Mouse (Mus musculus) brain, adult 2 months (tissue): ENCODE measurements around the gene Ankrd44.

Experiments
- DNase-seq: peaks from one replicate; pipeline ENCODE4 v3.0.0; 2011; ENCODE audit warnings: low read depth, low spot score

Gene Ankrd44

GRCm38 (mm10) chr1:54707036-54707887 is 218.9 kb downstream of the Ankrd44 start:
- peak; percentile 32 for DNase-seq

- DNase-seq = peak; percentile 9
These were observed 219.6 kb downstream of the Ankrd44 start for GRCm38 (mm10) chr1:54706621-54707020.

GRCm38 (mm10) chr1:54703466-54703865 is 222.7 kb downstream of the Ankrd44 start:
- DNase-seq = peak; percentile 9

- peak; percentile 75 for DNase-seq
These were observed 223.3 kb downstream of the Ankrd44 start for GRCm38 (mm10) chr1:54702918-54703317.

- no peak for DNase-seq
These were observed 230.8 kb downstream of the Ankrd44 start for GRCm38 (mm10) chr1:54695396-54695795.

- no peak for DNase-seq
These were observed 234.4 kb downstream of the Ankrd44 start for GRCm38 (mm10) chr1:54691824-54692223.

GRCm38 (mm10) chr1:54690291-54690965 is 235.8 kb downstream of the Ankrd44 start:
- peak; percentile 57 for DNase-seq

GRCm38 (mm10) chr1:54688441-54688840 is 237.7 kb downstream of the Ankrd44 start:
- DNase-seq = no peak

GRCm38 (mm10) chr1:54684316-54684715 is 241.9 kb downstream of the Ankrd44 start:
- no peak for DNase-seq

GRCm38 (mm10) chr1:54679556-54679955 is 246.6 kb downstream of the Ankrd44 start:
- DNase-seq = no peak

- DNase-seq = no peak
These were observed 248.2 kb downstream of the Ankrd44 start for GRCm38 (mm10) chr1:54678037-54678436.

GRCm38 (mm10) chr1:54675478-54675877 is 250.7 kb downstream of the Ankrd44 start:
- peak; percentile 23 for DNase-seq

GRCm38 (mm10) chr1:54667991-54668390 is 258.2 kb downstream of the Ankrd44 start:
- no peak for DNase-seq

GRCm38 (mm10) chr1:54665582-54666405 is 260.4 kb downstream of the Ankrd44 start:
- peak; percentile 83 for DNase-seq

GRCm38 (mm10) chr1:54665095-54665494 is 261.1 kb downstream of the Ankrd44 start:
- DNase-seq = no peak

- no peak for DNase-seq
These were observed 265.5 kb downstream of the Ankrd44 start for GRCm38 (mm10) chr1:54660674-54661073.

GRCm38 (mm10) chr1:54658558-54658957 is 267.6 kb downstream of the Ankrd44 start:
- DNase-seq = no peak

GRCm38 (mm10) chr1:54648237-54648636 is 277.9 kb downstream of the Ankrd44 start:
- peak; percentile 10 for DNase-seq

- peak; percentile 39 for DNase-seq
These were observed 278.8 kb downstream of the Ankrd44 start for GRCm38 (mm10) chr1:54647335-54647745.

GRCm38 (mm10) chr1:54640184-54640795 is 285.9 kb downstream of the Ankrd44 start:
- DNase-seq = peak; percentile 43

GRCm38 (mm10) chr1:54639506-54640078 is 286.6 kb downstream of the Ankrd44 start:
- peak; percentile 30 for DNase-seq
